Mouse (Mus musculus) hindbrain, embryonic 11.5 days (tissue): ENCODE measurements around the gene Nrxn2. TPM values are rescaled to one million over a fixed set of nuclear protein-coding genes. Genes with fewer than 3 reads are reported as not detected.

Source experiments
- ATAC-seq: fragments of 200-750 bp; cut with Nextera tagmentation; 2 replicates; pipeline ENCODE4 v1.8.0; 2017; ENCODE audit warnings: mild to moderate bottlenecking, moderate TSS enrichment, moderate library complexity; ENCODE audit not compliant: low FRiP score
- DNase-seq: peaks from one replicate; pipeline ENCODE4 v3.0.0-alpha.2; 2015; ENCODE audit warnings: low spot score
- H3K27ac ChIP-seq: fragments of 300-500 bp; sonication (generic); 2 replicates; pipeline ENCODE4 v1.5.1; 2014; ENCODE audit warnings: mild to moderate bottlenecking, low read depth, low read length
- H3K27me3 ChIP-seq: fragments of 300-500 bp; sonication (generic); 2 replicates; pipeline ENCODE4 v1.6.1; 2014; ENCODE audit warnings: mild to moderate bottlenecking, low read length, moderate library complexity, mixed read lengths; ENCODE audit not compliant: control insufficient read depth, insufficient read depth
- H3K36me3 ChIP-seq: fragments of 300-500 bp; sonication (generic); 2 replicates; pipeline ENCODE4 v1.6.1; 2014; ENCODE audit warnings: mild to moderate bottlenecking, low read length, moderate library complexity, mixed read lengths; ENCODE audit not compliant: control insufficient read depth, insufficient read depth
- H3K4me1 ChIP-seq: fragments of 300-500 bp; sonication (generic); replicated peaks from 2 replicates; pipeline ENCODE4 v1.6.1; 2014; ENCODE audit warnings: low read length, mixed read lengths; ENCODE audit not compliant: control insufficient read depth, insufficient read depth
- H3K4me2 ChIP-seq: fragments of 300-500 bp; sonication (generic); replicated peaks from 2 replicates; pipeline ENCODE4 v1.6.1; 2014; ENCODE audit warnings: mild to moderate bottlenecking, low read depth, low read length
- H3K4me3 ChIP-seq: fragments of 300-500 bp; sonication (generic); 2 replicates; pipeline ENCODE4 v1.5.1; 2014; ENCODE audit warnings: low read depth, low read length
- H3K9ac ChIP-seq: fragments of 300-500 bp; sonication (generic); 2 replicates; pipeline ENCODE4 v1.6.1; 2014; ENCODE audit warnings: low read depth, low read length
- H3K9me3 ChIP-seq: fragments of 300-500 bp; sonication (generic); 2 replicates; pipeline ENCODE4 v1.6.1; 2016; ENCODE audit warnings: low read length; ENCODE audit not compliant: control insufficient read depth
- WGBS: fragments of 180-500 bp; shearing (Covaris S2); extraction: QIAGEN DNeasy Blood & Tissue Kit; methylation state at CpG from one replicate; pipeline ENCODE4 v1.1.7; 2014; 5-methylcytosine and 5-hydroxymethylcytosine counted together
- polyA plus RNA-seq: library from polyadenylated mRNA; unstranded; fragments of >200 nt; fragmentation: Nextera tagmentation; extraction: Ambion mirVana; gene quantifications from 2 replicates; pipeline ENCODE4 v1.2.1, GENCODE M21; 2014

The Nrxn2 gene
- polyA plus RNA-seq, 1 experiment from 2014 or later, result 14.3 TPM

DNA sequence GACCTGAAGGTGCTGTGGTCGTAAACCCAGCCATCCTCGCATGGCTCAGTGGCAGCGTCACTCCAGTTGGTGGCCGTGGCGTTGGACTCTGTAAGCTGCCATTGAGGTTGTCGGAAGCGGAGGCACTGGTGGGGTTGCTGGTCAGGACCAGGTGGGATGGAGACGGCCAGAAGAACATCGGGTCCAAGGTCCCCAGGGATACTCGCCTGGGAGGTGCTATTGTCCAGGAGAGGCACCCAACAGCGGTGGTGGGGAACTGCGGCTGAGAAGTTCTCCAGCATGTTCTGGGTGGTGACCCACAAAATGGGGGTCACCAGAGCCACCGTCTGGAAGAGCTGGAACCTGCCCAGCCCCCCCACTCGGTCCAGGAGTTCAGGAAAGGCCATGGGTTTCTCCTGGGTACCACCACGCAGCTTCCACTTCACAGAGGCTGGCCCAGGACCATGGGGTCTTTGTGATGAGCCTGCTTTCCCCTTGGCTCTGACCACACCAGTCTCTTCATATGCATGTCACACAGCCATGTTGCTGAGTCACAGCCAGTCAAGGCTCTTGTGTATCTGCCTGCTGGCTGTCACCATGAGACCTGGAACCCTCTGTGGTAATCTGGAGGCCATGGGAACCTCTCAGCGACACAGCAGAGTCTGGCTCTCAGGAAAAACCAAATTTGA is 124.0 kb downstream of the Nrxn2 start, which contains the start of gene Slc22a12:
Gene Slc22a12 (minus strand): TSS at position 666 of the 668 bp plus-strand sequence.
- ATAC-seq (no peak), DNase-seq (no peak)
- Histone ChIP-seq H3K27me3 (no peaks in the 10 kb centered on the region; the same call in 1 of the 2 replicates), H3K27ac (no peak within 1 kb of the TSS), H3K4me3 (no peak within 1 kb of the TSS), H3K9me3 (no peaks in the 10 kb centered on the region), H3K4me1 (no peaks in the 10 kb centered on the region), H3K36me3 (no peaks in the 10 kb centered on the region), H3K9ac (no peak within 1 kb of the TSS), H3K4me2 (no peak within 1 kb of the TSS)
- WGBS, result 90% methylated on average over 16 of the region's 16 CpGs

GRCm38 (mm10) chr19:6543035-6543383 is 124.5 kb downstream of the Nrxn2 start:
- Histone ChIP-seq H3K4me2 (no peak overlapping the region), H3K27me3 (no peaks in the 10 kb centered on the region; the same call in 1 of the 2 replicates), H3K9ac (no peak overlapping the region), H3K4me1 (no peaks in the 10 kb centered on the region), H3K4me3 (no peak overlapping the region), H3K36me3 (no peaks in the 10 kb centered on the region), H3K9me3 (no peaks in the 10 kb centered on the region), H3K27ac (no peak overlapping the region)
- DNase-seq (no peak), ATAC-seq (no peak)
- 95% methylated on average over 6 of the region's 6 CpGs for WGBS

DNA sequence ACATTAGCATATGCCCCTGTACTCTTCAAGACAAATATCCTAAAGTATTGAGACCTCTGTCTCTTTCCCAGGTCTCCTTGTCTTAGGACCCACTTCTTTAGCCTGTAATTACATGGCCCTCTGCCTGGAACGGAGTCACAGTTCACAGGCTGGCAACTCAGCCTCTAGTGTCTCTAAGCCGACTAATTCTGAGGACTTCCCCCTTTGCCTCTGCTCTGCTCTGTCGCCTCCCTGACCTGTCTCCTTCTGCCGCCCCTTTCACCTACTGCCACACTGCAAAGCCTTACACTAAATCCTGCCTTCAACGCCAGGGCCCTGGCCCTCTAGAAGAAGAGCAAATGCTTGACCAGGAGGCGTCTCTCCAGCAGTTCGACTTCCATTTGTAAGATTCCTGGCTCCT is 125.0 kb downstream of the Nrxn2 start:
- no peaks in the 10 kb centered on the region for H3K36me3 ChIP-seq
- no peak overlapping the region for H3K4me3 ChIP-seq
- no peak overlapping the region for H3K9ac ChIP-seq
- no peaks in the 10 kb centered on the region; the same call in 1 of the 2 replicates for H3K27me3 ChIP-seq
- no peak overlapping the region for H3K4me2 ChIP-seq
- H3K4me1 ChIP-seq, result no peaks in the 10 kb centered on the region
- WGBS, result 52% methylated on average over 7 of the region's 7 CpGs
- no peak overlapping the region for H3K27ac ChIP-seq
- ATAC-seq, result no peak
- no peaks in the 10 kb centered on the region for H3K9me3 ChIP-seq
- DNase-seq, result no peak

- 88% methylated on average over 13 of the region's 13 CpGs for WGBS
- ATAC-seq (no peak), DNase-seq (no peak)
- H3K9me3 ChIP-seq, result no peaks in the 10 kb centered on the region
- H3K36me3 ChIP-seq, result no peaks in the 10 kb centered on the region
- H3K4me2 ChIP-seq, result no peak overlapping the region
- H3K4me1 ChIP-seq, result no peaks in the 10 kb centered on the region; the same call in 1 of the 2 replicates
- no peak overlapping the region for H3K9ac ChIP-seq
- H3K27ac ChIP-seq, result no peak overlapping the region
- H3K27me3 ChIP-seq, result no peaks in the 10 kb centered on the region
- no peak overlapping the region for H3K4me3 ChIP-seq
These were observed 126.2 kb downstream of the Nrxn2 start for GRCm38 (mm10) chr19:6544712-6545111.

- Histone ChIP-seq H3K4me1 (no peaks in the 10 kb centered on the region; the same call in 1 of the 2 replicates), H3K36me3 (no peaks in the 10 kb centered on the region), H3K27me3 (no peaks in the 10 kb centered on the region), H3K4me3 (no peak overlapping the region), H3K9ac (no peak overlapping the region), H3K4me2 (no peak overlapping the region), H3K9me3 (no peaks in the 10 kb centered on the region), H3K27ac (no peak overlapping the region)
- DNase-seq (no peak), ATAC-seq (no peak)
- 88% methylated on average over 5 of the region's 5 CpGs for WGBS
These were observed 127.0 kb downstream of the Nrxn2 start for GRCm38 (mm10) chr19:6545481-6545880.

DNA sequence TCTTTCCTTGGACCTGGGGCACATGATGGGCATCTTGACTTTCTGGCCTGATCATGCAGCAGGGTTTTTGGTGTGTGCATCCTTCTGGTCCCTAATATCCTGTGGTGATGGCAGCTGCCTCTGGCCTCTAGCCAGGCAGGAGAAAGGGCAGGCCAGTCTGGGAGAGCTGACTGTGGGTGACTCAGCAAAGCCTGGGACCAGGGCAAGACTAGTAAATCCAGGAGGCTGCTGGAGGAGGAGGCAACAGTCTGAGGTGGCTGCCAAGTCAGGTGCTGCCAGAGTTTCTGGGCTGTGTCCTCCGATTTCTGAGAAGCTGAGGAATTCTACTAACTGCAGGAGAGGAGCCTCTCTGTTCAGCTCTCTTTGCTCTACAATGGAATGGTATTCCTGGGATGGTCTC is 127.6 kb downstream of the Nrxn2 start:
- 72% methylated on average over 1 of the region's 1 CpGs for WGBS
- Histone ChIP-seq H3K9ac (no peak overlapping the region), H3K4me2 (no peak overlapping the region), H3K4me1 (no peaks in the 10 kb centered on the region; the same call in 1 of the 2 replicates), H3K9me3 (no peaks in the 10 kb centered on the region), H3K4me3 (no peak overlapping the region), H3K36me3 (no peaks in the 10 kb centered on the region), H3K27ac (no peak overlapping the region), H3K27me3 (no peaks in the 10 kb centered on the region)
- DNase-seq (no peak), ATAC-seq (no peak)

- ATAC-seq, result no peak
- H3K36me3 ChIP-seq, result no peaks in the 10 kb centered on the region
- DNase-seq, result no peak
- no peaks in the 10 kb centered on the region for H3K27me3 ChIP-seq
- H3K4me3 ChIP-seq, result no peak overlapping the region
- H3K4me2 ChIP-seq, result no peak overlapping the region
- H3K9ac ChIP-seq, result no peak overlapping the region
- 84% methylated on average over 5 of the region's 5 CpGs for WGBS
- H3K4me1 ChIP-seq, result no peaks in the 10 kb centered on the region; the same call in 1 of the 2 replicates
- H3K9me3 ChIP-seq, result no peaks in the 10 kb centered on the region
- no peak overlapping the region for H3K27ac ChIP-seq
These were observed 129.3 kb downstream of the Nrxn2 start for GRCm38 (mm10) chr19:6547801-6548200.

DNA sequence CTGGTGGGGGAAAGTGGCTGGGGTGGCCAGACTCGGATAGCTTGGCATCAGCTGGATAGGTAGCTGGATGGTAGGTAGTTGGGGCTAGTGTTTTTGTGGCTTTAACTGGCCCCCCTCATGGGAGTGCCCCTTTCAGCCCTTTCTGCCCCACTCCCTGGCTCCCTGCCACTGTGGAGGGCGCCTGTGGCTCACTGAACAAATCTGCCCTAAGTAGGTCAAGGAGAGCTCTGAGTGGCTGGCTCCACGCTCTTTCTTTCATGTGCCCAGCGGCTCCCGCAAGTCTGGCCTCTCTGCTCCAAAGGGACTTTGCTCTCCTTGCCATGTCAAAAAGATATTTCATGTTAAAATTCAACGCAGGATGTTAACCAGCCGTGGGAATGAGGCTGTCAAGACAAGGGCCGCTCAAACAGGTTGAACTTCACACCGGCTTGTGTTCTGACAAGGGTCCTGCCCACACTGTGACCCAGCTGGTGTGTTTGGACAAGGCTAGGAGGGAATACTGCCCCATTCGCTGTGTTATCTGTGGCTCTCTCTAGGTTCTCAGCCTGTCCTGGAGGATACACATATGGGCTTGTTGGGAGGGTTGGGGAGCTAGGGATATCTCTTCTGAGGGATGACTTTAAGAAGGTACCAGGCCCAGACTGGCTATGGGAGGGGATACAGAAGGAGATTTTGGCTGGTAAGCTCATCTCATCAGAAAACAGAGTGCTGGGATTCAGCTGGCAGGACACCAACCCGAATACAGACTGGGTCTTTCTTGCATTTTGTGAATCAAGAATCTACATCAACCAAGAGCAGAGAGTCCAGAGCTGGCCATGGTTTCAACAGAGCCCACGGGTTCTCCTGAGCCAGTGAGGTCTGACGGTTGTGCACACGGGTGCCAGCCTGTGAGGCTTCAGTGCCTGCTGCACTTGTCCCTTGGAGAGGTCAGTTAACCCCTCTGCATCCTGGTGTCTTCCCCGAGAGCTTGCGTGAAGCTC is 130.2 kb downstream of the Nrxn2 start:
- Histone ChIP-seq H3K9me3 (no peaks in the 10 kb centered on the region), H3K27ac (no peak overlapping the region), H3K27me3 (no peaks in the 10 kb centered on the region), H3K9ac (no peak overlapping the region), H3K4me2 (no peak overlapping the region), H3K4me1 (no peaks in the 10 kb centered on the region; the same call in 1 of the 2 replicates), H3K36me3 (no peaks in the 10 kb centered on the region), H3K4me3 (no peak overlapping the region)
- WGBS, result 79% methylated on average over 16 of the region's 16 CpGs
- DNase-seq (no peak), ATAC-seq (no peak)
